26 mouse cellular contexts compared by ENCODE assay signal in the genomic region with DNA sequence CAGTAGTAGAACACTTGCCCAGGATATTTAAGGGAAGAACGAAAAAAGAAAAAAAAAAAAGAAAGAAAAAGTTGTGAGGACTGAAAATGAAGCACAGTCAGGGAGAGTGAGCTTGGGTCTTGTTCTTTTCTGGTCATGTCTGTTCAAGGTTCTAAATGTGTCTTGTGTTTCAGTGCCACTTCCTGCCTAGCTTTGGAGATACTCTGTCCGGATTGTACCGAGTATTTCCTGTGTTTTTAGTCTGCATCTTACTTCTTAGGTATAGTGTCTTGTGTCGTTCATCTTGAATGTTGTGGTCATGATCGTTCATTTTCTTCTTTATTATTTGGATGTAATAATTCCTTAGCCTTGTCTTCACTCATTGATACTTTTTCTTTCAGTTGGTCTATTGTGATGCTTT. TPM values are rescaled to one million over a fixed set of nuclear protein-coding genes. Genes with fewer than 3 reads are reported as not detected.
DNase-seq lines count a peak whose midpoint lies in the region; ATAC-seq and TF ChIP-seq lines count a peak whose summit lies in the region.
"Had no signal": no experiment of that assay in that cellular context is flagged by ENCODE, and none has a peak within 500 bp of the region (broad histone marks: within the 10 kb centered on the region; RNA-seq: fewer than 3 reads in every experiment).

No protein-coding gene starts in this region.

- DNase-seq in spleen, adult 2 months (ENCODE audit: low read depth in 1 of 2, low spot score in 2 of 2): peak in 1 of 2 experiments; percentile 5
- DNase-seq in spleen, adult 12 weeks (ENCODE audit: low spot score): no peak
- peak; percentile 59 for DNase-seq in CD4-positive helper T cell, adult 2 months (ENCODE audit: low read depth, low spot score)
- peak; percentile 21 for DNase-seq in splenic B cell, adult 2 months (ENCODE audit: low read depth, low spot score)
- DNase-seq in layer of hippocampus, adult 8-10 months (ENCODE audit: low spot score in 2 of 2): no peak
- DNase-seq: adrenal gland, adult 2 months; adrenal gland, postnatal 36 days; cerebellum, adult 2 months; cerebellum, postnatal 14 days; forebrain, postnatal 0 days; heart, postnatal 10 days; kidney, adult 2 months; kidney, postnatal 36 days; lung, postnatal 36 days; right cerebral cortex, postnatal 4 days had no signal

- H3K4me1 ChIP-seq in spleen, adult 2 months (ENCODE audit: control insufficient read depth, insufficient read depth, insufficient read length): peaks cover 7% of the 10 kb centered on the region; the same call in 1 of the 2 replicates
- H3K4me1 ChIP-seq: stomach, embryonic 15.5 days had no signal

- no peak for TF ChIP-seq CTCF in spleen, adult 2 months (IDR thresholded peaks at IDR 0.05; ENCODE audit: extremely low read depth, insufficient read depth, insufficient read length, insufficient replicate concordance)

- no peak for TF ChIP-seq POLR2A in spleen, adult 2 months (IDR thresholded peaks at IDR 0.05; ENCODE audit: low read depth, low read length)

- H3K36me3 ChIP-seq in spleen, adult 2 months (ENCODE audit: control insufficient read depth, insufficient read depth, low read length): no peaks in the 10 kb centered on the region
- H3K36me3 ChIP-seq in splenic B cell, adult 2 months (ENCODE audit: control insufficient read depth, insufficient read depth, low read length, poor library complexity, severe bottlenecking): no peaks in the 10 kb centered on the region
- H3K36me3 ChIP-seq: lung, embryonic 15.5 days; midbrain, embryonic 15.5 days; stomach, embryonic 15.5 days had no signal

- H3K4me3 ChIP-seq in spleen, adult 2 months (ENCODE audit: extremely low read depth, insufficient read depth, insufficient read length): no peak overlapping the region
- H3K4me3 ChIP-seq: erythroblast, embryonic 14.5 days; heart, embryonic 13.5 days; layer of hippocampus, adult 2 months; limb, embryonic 13.5 days; lung, embryonic 15.5 days; midbrain, embryonic 15.5 days; stomach, embryonic 15.5 days had no signal

- peak overlapping the region; percentile 67 for H3K27ac ChIP-seq in spleen, adult 2 months (ENCODE audit: insufficient read depth, low read length)
- H3K27ac ChIP-seq: heart, embryonic 13.5 days; hindbrain, embryonic 14.5 days; layer of hippocampus, adult 2 months; limb, embryonic 13.5 days; lung, embryonic 15.5 days; midbrain, embryonic 15.5 days; stomach, embryonic 15.5 days had no signal

- WGBS in spleen, adult 2 months: 35% methylated on average over 5 of the region's 5 CpGs

- peak; percentile 91 for ATAC-seq in activated CD4-positive, CD25-positive, alpha-beta regulatory T cell, adult 4 months
- ATAC-seq in cerebellum, adult (ENCODE audit: insufficient number of reproducible peaks, low FRiP score, low TSS enrichment): no peak
- ATAC-seq: forebrain, postnatal 0 days; midbrain, embryonic 15.5 days; Patski had no signal

- H3K27me3 ChIP-seq in spleen, adult 2 months (ENCODE audit: control insufficient read depth, insufficient read depth, low read length): no peaks in the 10 kb centered on the region
- H3K27me3 ChIP-seq in splenic B cell, adult 2 months (ENCODE audit: control insufficient read depth, insufficient read depth, low read length, poor library complexity, severe bottlenecking): no peaks in the 10 kb centered on the region
- H3K27me3 ChIP-seq: heart, embryonic 13.5 days; limb, embryonic 13.5 days; lung, embryonic 15.5 days; midbrain, embryonic 15.5 days; Patski; stomach, embryonic 15.5 days had no signal

RNA-seq across cellular contexts. Expression of a gene that starts 5.7 kb away (rescaled TPM):
- 2.0 and 2.4 TPM in 2 replicates for polyA plus RNA-seq in spleen, adult 2 months (2012; rRNA removed)
- polyA plus RNA-seq in activated CD4-positive, CD25-positive, alpha-beta regulatory T cell, adult 4 months (2017; shearing (Covaris generic)): 10 to 100 TPM; 50.2 to 69.5 TPM
- 10 to 100 TPM; 25.7 to 32.6 (median 28.6) TPM for total RNA-seq in layer of hippocampus, adult 8-10 months (2022)

RNA-seq across cellular contexts. Expression of a gene that starts 25.9 kb away (rescaled TPM):
- 64.6 and 174 TPM in 2 replicates for polyA plus RNA-seq in spleen, adult 2 months (2012; rRNA removed)
- polyA plus RNA-seq in activated CD4-positive, CD25-positive, alpha-beta regulatory T cell, adult 4 months (2017; shearing (Covaris generic)): 10 to 100 TPM; 76.1 to 91.4 TPM
- 100 to 1,000 TPM; 127 to 141 (median 133) TPM for total RNA-seq in layer of hippocampus, adult 8-10 months (2022)

Comparison
In these comparisons a context has a peak if more than half of its experiments do, and no peak if none do; other contexts are left out.
1. DNase-seq: peak in CD4-positive helper T cell, adult 2 months (single experiment) and splenic B cell, adult 2 months (single experiment); none in spleen, adult 12 weeks (single experiment) and layer of hippocampus, adult 8-10 months (0 of 2).
2. RNA of a gene that starts 5.7 kb away (polyA plus RNA-seq): 50.2 to 69.5 TPM in activated CD4-positive, CD25-positive, alpha-beta regulatory T cell, adult 4 months; 2.0 to 2.4 TPM in spleen, adult 2 months; every median in the first group is over 10 times any median in the second.